Mouse (Mus musculus): ENCODE data around the gene Psmd4. TPM values are rescaled to one million over a fixed set of nuclear protein-coding genes. Genes with fewer than 3 reads are reported as not detected.

Gene Psmd4
- polyA plus RNA-seq (2014; fragmentation: Illumina TruSeq; extraction: RNeasy Lipid Tissue Mini Kit (QIAGEN cat#74804); ENCODE audit: low read depth, low replicate concordance): 14.5 TPM

DNA sequence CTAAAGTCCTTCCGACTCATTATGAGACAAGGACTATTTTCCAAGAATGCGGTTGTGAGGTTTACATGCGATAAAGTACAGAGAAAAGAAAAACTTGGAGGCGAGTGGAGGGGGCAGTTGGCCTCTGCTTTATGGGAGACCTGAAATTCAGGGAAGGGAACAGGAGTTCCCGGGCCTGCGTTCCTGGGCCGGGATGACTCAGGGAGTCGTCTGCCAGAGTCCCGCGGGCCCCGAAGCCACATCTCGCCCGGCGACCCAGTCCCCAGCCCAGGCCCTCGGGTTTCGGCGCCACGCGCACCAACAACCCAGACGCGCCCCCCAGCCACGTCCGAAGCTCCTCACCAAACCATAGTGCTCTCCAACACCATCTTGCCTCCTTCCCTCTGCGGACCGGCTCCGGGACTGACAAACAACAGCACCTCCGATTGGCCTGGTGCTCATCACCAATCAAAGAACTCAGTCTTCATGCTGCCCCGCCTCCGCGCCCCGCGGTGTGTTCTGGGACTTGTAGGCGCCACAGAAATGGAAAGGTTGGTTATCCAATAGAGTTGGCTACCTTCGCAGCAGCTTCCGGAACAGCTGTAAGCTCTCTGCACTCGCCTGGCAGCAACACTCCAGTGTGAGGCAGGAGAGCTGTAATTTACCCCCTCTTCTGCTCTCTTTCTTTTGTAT lies at the start of gene Psmd4:
Gene Psmd4 (minus strand): TSS at position 449 of the 672 bp plus-strand sequence.

DNA sequence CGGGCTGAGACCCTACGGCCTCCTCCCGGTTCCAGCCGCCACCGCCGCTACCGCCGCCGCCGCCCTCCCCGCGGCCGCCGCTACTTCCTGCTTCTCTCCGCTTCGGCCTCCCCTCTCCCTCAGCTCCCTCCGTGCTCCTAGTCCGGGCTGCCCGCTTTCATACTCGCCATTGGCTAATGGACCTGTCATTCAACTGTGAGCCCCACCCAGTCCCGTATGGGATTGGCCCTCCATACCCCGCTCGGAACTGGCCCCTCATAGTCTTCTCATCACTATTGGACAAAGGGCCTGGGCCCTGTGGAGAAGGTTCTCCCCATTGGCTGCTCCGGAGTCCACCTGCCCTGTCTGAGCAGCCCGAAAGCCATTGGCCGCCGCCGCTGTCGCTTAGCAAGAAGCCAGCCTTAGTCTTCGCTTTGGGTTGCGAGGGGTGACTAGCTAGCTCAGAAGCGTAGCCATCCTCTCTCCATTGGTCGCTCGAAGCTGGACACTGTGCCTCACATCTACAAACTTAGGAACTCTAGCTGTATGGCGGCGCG lies 27.0 kb downstream of the Psmd4 start, which contains the start of gene Zfp687:
Gene Zfp687 (minus strand): TSS at position 112 of the 536 bp plus-strand sequence.

Other genes with a start within 250 kb of the Psmd4 start
- gene Pogz, start 205.0 kb downstream of the Psmd4 start, polyA plus RNA-seq (2014; fragmentation: Illumina TruSeq; extraction: RNeasy Lipid Tissue Mini Kit (QIAGEN cat#74804); ENCODE audit: low read depth, low replicate concordance): 5.7 TPM
- gene Psmb4, start 155.7 kb downstream of the Psmd4 start, polyA plus RNA-seq (2014; fragmentation: Illumina TruSeq; extraction: RNeasy Lipid Tissue Mini Kit (QIAGEN cat#74804); ENCODE audit: low read depth, low replicate concordance): 71.9 TPM
- 41.9 TPM for gene Selenbp1, start 109.6 kb downstream of the Psmd4 start, polyA plus RNA-seq (2014; fragmentation: Illumina TruSeq; extraction: RNeasy Lipid Tissue Mini Kit (QIAGEN cat#74804); ENCODE audit: low read depth, low replicate concordance)
- gene Rfx5, start 88.5 kb downstream of the Psmd4 start, polyA plus RNA-seq (2014; fragmentation: Illumina TruSeq; extraction: RNeasy Lipid Tissue Mini Kit (QIAGEN cat#74804); ENCODE audit: low read depth, low replicate concordance): 9.8 TPM
- gene Pi4kb, start 67.9 kb downstream of the Psmd4 start, polyA plus RNA-seq (2014; fragmentation: Illumina TruSeq; extraction: RNeasy Lipid Tissue Mini Kit (QIAGEN cat#74804); ENCODE audit: low read depth, low replicate concordance): 11.2 TPM
- 1.3 TPM for gene Zfp687, start 27.2 kb downstream of the Psmd4 start, polyA plus RNA-seq (2014; fragmentation: Illumina TruSeq; extraction: RNeasy Lipid Tissue Mini Kit (QIAGEN cat#74804); ENCODE audit: low read depth, low replicate concordance)
- 5.5 TPM for gene Pip5k1a, start 64.3 kb upstream of the Psmd4 start, polyA plus RNA-seq (2014; fragmentation: Illumina TruSeq; extraction: RNeasy Lipid Tissue Mini Kit (QIAGEN cat#74804); ENCODE audit: low read depth, low replicate concordance)
- gene Vps72, start 68.4 kb upstream of the Psmd4 start, polyA plus RNA-seq (2014; fragmentation: Illumina TruSeq; extraction: RNeasy Lipid Tissue Mini Kit (QIAGEN cat#74804); ENCODE audit: low read depth, low replicate concordance): 4.8 TPM
- not detected for gene Tmod4, start 81.9 kb upstream of the Psmd4 start, polyA plus RNA-seq (2014; fragmentation: Illumina TruSeq; extraction: RNeasy Lipid Tissue Mini Kit (QIAGEN cat#74804); ENCODE audit: low read depth, low replicate concordance)
- 11.2 TPM for gene Scnm1, start 91.4 kb upstream of the Psmd4 start, polyA plus RNA-seq (2014; fragmentation: Illumina TruSeq; extraction: RNeasy Lipid Tissue Mini Kit (QIAGEN cat#74804); ENCODE audit: low read depth, low replicate concordance)
- gene Lysmd1, start 91.5 kb upstream of the Psmd4 start, polyA plus RNA-seq (2014; fragmentation: Illumina TruSeq; extraction: RNeasy Lipid Tissue Mini Kit (QIAGEN cat#74804); ENCODE audit: low read depth, low replicate concordance): 2.8 TPM
- gene Tnfaip8l2, start 99.7 kb upstream of the Psmd4 start, polyA plus RNA-seq (2014; fragmentation: Illumina TruSeq; extraction: RNeasy Lipid Tissue Mini Kit (QIAGEN cat#74804); ENCODE audit: low read depth, low replicate concordance): not detected
- 0.32 TPM for gene Sema6c, start 117.8 kb upstream of the Psmd4 start, polyA plus RNA-seq (2014; fragmentation: Illumina TruSeq; extraction: RNeasy Lipid Tissue Mini Kit (QIAGEN cat#74804); ENCODE audit: low read depth, low replicate concordance)
- gene Gabpb2, start 175.3 kb upstream of the Psmd4 start, polyA plus RNA-seq (2014; fragmentation: Illumina TruSeq; extraction: RNeasy Lipid Tissue Mini Kit (QIAGEN cat#74804); ENCODE audit: low read depth, low replicate concordance): 11.3 TPM
- gene Cdc42se1, start 186.1 kb upstream of the Psmd4 start, polyA plus RNA-seq (2014; fragmentation: Illumina TruSeq; extraction: RNeasy Lipid Tissue Mini Kit (QIAGEN cat#74804); ENCODE audit: low read depth, low replicate concordance): 5.0 TPM
- 2.3 TPM for gene Mllt11, start 189.6 kb upstream of the Psmd4 start, polyA plus RNA-seq (2014; fragmentation: Illumina TruSeq; extraction: RNeasy Lipid Tissue Mini Kit (QIAGEN cat#74804); ENCODE audit: low read depth, low replicate concordance)
- gene Gm128, start 199.0 kb upstream of the Psmd4 start, polyA plus RNA-seq (2014; fragmentation: Illumina TruSeq; extraction: RNeasy Lipid Tissue Mini Kit (QIAGEN cat#74804); ENCODE audit: low read depth, low replicate concordance): not detected
- gene Bnipl, start 208.6 kb upstream of the Psmd4 start, polyA plus RNA-seq (2014; fragmentation: Illumina TruSeq; extraction: RNeasy Lipid Tissue Mini Kit (QIAGEN cat#74804); ENCODE audit: low read depth, low replicate concordance): not detected
- 110 TPM for gene Mindy1, start 238.7 kb upstream of the Psmd4 start, polyA plus RNA-seq (2014; fragmentation: Illumina TruSeq; extraction: RNeasy Lipid Tissue Mini Kit (QIAGEN cat#74804); ENCODE audit: low read depth, low replicate concordance)
- 5.4 TPM for gene Prune1, start 239.5 kb upstream of the Psmd4 start, polyA plus RNA-seq (2014; fragmentation: Illumina TruSeq; extraction: RNeasy Lipid Tissue Mini Kit (QIAGEN cat#74804); ENCODE audit: low read depth, low replicate concordance)